Mouse (Mus musculus): ENCODE data around the gene Sncb. TPM values are rescaled to one million over a fixed set of nuclear protein-coding genes. Genes with fewer than 3 reads are reported as not detected.
"Not testable (repeated sequence)": the region's sequence is repeated elsewhere in the genome, so short reads cannot be mapped to it uniquely, and the experiment has no call there.

Sncb gene
- polyA plus RNA-seq, 1 experiment from 2014 or later = 95.2 TPM

DNA sequence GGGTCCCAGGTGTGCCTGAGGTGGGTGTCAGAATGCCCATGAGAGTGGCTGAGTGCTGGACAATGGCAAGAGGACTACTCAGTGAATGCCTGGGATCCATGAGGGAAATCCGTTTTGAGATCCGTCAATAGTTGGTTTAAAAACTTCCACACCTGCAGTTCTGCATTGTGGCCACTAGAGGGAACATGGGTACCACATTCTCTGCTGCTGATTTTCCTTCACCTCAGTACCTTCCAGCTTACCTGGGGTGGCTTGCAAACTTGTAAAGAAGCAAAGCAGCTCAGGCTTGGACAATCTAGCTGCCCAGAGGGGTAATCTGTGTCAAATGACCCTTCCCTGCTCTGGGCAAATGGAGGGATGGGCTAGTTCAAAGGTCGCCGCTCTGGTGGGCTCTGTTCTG, 31.0 kb upstream of the Sncb start:
- no peak for ATAC-seq (ENCODE audit: low FRiP score, low read depth)
- no peak overlapping the region for H3K4me2 ChIP-seq
- 44% methylated on average over 4 of the region's 4 CpGs for WGBS
- H3K27me3 ChIP-seq = no peaks in the 10 kb centered on the region
- no peaks in the 10 kb centered on the region for H3K9me3 ChIP-seq
- no peak overlapping the region for H3K4me3 ChIP-seq
- no peaks in the 10 kb centered on the region for H3K36me3 ChIP-seq
- no peak overlapping the region for H3K27ac ChIP-seq (replicated peaks)
- H3K4me1 ChIP-seq (replicated peaks) = 0 out of 2 replicates have a peak, but pooled peaks cover 2% of the 10 kb centered on the region
- no peak overlapping the region for H3K9ac ChIP-seq

DNA sequence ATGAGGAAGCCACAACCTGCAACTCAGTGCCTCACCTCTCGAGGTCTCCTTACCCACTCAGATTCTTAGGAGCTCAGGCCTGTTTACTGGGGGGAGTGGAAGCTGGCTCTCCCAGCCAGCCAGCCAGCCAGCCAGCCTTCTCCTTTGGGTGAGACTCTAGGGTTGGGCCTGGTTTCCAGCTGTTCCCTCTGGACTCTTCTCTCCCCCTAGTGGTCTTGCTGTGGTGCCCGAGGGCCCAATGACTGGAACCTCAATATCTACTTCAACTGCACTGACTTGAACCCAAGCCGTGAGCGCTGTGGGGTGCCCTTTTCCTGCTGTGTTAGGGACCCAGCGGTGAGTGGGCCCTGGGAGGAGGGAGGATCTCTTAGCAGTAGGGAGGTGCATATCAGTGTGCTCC, 28.4 kb upstream of the Sncb start:
- Histone ChIP-seq H3K27me3 (peaks cover 8% of the 10 kb centered on the region; the same call in 1 of the 2 replicates), H3K9me3 (no peaks in the 10 kb centered on the region), H3K27ac (replicated peaks) (no peak overlapping the region), H3K4me2 (no peak overlapping the region), H3K4me1 (replicated peaks) (peaks cover 6% of the 10 kb centered on the region), H3K4me3 (no peak overlapping the region), H3K9ac (no peak overlapping the region), H3K36me3 (no peaks in the 10 kb centered on the region)
- ATAC-seq (ENCODE audit: low FRiP score, low read depth) = no peak
- 47% methylated on average over 5 of the region's 5 CpGs for WGBS

- 77% methylated on average over 16 of the region's 16 CpGs for WGBS
- no peaks in the 10 kb centered on the region for H3K9me3 ChIP-seq
- ATAC-seq (ENCODE audit: low FRiP score, low read depth) = no peak
- H3K36me3 ChIP-seq = no peaks in the 10 kb centered on the region
- peaks cover 11% of the 10 kb centered on the region for H3K4me1 ChIP-seq (replicated peaks)
- no peak overlapping the region for H3K9ac ChIP-seq
- no peak overlapping the region for H3K4me3 ChIP-seq
- H3K4me2 ChIP-seq = no peak overlapping the region
- H3K27ac ChIP-seq (replicated peaks) = no peak overlapping the region
- H3K27me3 ChIP-seq = peaks cover 8% of the 10 kb centered on the region; the same call in 1 of the 2 replicates
Observed at GRCm38 (mm10) chr13:54794002-54794577, 27.7 kb upstream of the Sncb start.

DNA sequence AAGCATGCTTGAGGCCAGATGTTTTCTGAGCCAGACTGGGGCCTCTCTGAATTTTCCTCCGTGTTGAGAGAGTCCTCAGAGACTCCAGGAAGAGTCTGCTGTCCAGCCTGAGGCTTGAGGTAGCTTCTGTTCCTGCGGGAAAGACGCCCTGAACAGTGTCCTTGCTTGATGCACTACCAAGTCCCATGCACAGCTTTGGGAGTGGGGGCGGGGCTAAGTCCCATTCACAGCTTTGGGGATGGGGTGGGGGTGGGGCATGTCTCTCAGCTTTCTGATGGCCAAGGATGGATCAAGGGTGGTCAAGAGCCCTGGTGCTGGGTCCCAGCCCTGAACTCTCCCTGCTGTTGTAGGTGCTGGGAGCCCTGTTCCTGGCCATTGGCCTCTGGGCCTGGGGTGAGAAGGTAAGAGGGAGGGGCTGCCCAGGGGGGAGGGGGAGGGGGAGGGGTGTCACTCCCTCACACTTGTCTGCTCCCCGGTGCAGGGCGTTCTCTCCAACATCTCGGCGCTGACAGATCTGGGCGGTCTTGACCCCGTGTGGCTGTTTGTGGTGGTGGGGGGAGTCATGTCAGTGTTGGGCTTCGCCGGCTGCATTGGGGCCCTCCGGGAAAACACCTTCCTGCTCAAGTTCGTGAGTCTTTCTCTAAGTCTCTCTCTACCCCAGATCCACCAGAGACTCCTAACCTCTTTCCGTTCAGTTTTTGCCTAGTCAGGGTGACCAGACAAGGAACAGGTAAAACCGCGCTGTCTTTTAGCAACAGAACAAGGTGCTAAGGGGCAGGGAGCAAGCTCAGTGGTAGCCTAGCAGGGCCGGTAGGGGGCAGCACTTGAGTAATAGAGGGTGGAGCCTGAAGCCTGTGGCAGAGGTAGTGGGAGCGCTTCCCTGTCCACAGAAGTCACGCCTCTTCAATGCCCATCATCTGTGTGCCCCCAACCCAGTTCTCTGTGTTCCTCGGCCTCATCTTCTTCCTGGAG, 26.1 kb upstream of the Sncb start:
- no peaks in the 10 kb centered on the region for H3K36me3 ChIP-seq
- peaks cover 16% of the 10 kb centered on the region for H3K4me1 ChIP-seq (replicated peaks)
- H3K27ac ChIP-seq (replicated peaks) = no peak overlapping the region
- ATAC-seq (ENCODE audit: low FRiP score, low read depth) = no peak
- no peak overlapping the region for H3K9ac ChIP-seq
- no peak overlapping the region for H3K4me3 ChIP-seq
- no peak overlapping the region for H3K4me2 ChIP-seq
- peaks cover 8% of the 10 kb centered on the region; the same call in 1 of the 2 replicates for H3K27me3 ChIP-seq
- H3K9me3 ChIP-seq = no peaks in the 10 kb centered on the region
- WGBS = 21% methylated on average over 21 of the region's 21 CpGs

DNA sequence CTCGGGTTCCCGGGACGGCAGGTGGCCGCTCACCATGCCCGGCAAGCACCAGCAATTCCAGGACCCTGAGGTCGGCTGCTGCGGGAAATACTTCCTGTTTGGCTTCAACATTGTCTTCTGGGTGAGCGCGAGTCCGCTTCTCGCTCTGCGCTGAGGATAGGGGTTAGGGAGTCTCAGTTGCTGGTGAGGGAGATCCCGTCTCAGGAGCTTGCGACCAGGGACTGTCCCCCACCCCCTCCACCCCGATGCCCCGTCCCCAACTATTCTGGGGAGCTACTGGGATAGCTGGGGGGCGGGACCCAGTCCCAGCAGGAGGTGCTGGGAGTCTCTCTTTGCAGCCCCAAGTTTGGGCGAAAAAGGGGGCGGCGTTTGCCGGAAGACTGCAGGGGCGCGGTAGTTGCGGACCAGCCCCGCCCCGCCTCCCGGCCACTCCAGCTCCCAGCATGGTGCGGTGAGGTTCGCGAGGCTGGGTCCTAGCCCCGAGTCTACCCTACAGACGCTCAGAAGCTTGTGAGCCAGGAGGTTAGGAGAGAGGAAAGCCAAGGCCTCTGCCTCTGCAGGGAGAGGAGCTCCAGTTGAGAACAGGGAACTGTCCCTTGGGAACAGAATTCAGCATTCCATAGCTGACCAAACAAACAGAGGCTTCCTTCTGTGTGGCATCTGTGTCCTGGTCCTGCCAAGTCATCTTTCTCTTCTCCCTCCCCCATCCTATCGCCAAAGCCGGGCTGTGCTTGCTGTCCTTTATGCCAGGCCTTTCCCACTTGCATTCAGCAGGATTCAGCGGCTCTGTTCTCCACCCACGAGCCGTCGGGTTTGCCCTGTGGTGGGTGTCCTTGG, 23.4 kb upstream of the Sncb start:
- 2% methylated on average over 36 of the region's 38 CpGs for WGBS
- Histone ChIP-seq H3K27ac (replicated peaks) (peak overlapping the region; percentile 42; the same call in 1 of the 2 replicates), H3K36me3 (no peaks in the 10 kb centered on the region)

DNA sequence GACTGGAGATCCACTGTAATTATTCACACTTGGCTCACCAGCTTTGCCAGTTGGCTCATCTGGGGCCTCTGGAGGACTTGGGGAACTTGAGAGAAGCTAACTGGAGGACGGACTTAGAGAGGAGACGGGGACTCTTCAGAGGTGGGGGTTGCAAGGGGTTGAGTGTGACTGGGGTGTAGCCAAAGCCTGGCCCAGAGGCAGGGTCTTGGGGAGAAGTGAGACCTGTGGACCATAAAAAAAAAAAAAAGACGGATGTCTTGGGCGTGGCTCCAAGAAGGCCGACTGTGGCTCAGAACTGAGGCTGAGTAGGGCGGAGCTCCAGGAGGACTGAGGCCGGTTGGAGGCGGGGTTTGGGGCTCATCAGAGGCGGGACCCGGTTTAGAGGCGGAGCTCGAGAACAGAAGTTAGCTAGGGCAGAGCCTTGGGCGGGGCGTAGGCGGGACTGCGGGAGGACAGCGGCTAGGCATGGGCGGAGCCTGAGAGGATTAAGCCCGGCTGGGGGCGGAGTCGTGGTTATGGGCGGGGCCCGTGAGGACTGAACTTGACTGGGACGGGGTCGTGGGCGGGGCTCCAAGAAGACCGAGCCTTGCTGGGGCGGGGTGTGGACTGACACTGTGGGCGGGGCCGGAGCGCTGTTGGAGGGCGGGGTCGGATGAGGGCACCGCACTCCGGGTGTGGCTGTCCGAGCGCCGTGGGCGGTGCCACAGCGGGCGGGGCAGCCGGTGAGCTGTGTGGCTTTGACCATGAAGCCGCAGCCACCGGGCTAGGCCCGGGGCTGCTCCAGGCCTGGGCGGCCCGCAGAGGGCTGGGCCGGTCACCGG, 22.6 kb upstream of the Sncb start, which contains the start of gene Tspan17:
Tspan17 (plus strand) TSS at position 638 of the 821 bp plus-strand sequence.
- Histone ChIP-seq H3K9ac (peak within 1 kb of the TSS; percentile 54), H3K4me1 (replicated peaks) (peaks cover 16% of the 10 kb centered on the region), H3K4me2 (peak within 1 kb of the TSS; percentile 94), H3K27me3 (peaks cover 8% of the 10 kb centered on the region; the same call in 1 of the 2 replicates), H3K9me3 (no peaks in the 10 kb centered on the region), H3K36me3 (no peaks in the 10 kb centered on the region), H3K27ac (replicated peaks) (peak within 1 kb of the TSS; percentile 42; the same call in 1 of the 2 replicates), H3K4me3 (peak within 1 kb of the TSS; percentile 57)
- WGBS = 2% methylated on average over 49 of the region's 49 CpGs
- ATAC-seq (ENCODE audit: low FRiP score, low read depth) = peak; percentile 88

More for the DNA sequence above, 23.4 kb upstream of the Sncb start:
- Histone ChIP-seq H3K9me3 (no peaks in the 10 kb centered on the region), H3K4me1 (replicated peaks) (peaks cover 16% of the 10 kb centered on the region), H3K4me3 (peak overlapping the region; percentile 57), H3K9ac (peak overlapping the region; percentile 54), H3K27me3 (peaks cover 8% of the 10 kb centered on the region; the same call in 1 of the 2 replicates), H3K4me2 (peak overlapping the region; percentile 94)
- peak; percentile 52 for ATAC-seq (ENCODE audit: low FRiP score, low read depth)

DNA sequence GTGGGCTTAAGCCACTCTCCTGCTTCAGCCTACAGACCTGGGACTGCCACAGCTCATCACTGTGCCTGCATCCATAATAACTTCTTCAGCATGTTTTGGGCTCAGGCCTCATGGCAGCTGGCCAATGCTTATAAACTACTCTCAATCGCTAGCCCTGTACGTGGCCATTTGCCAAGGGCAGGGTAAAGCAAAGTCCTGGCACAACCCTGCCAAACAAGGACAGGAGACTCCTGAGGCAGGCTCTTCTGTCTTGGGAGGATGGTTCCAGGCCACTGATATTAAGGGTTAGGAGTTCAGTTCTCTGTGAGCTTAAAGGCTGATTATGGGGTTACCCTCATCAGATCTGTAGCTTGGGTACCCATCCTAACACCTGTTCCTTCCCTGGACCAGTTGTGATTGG, 21.2 kb upstream of the Sncb start:
- WGBS = 53% methylated on average over 2 of the region's 2 CpGs

DNA sequence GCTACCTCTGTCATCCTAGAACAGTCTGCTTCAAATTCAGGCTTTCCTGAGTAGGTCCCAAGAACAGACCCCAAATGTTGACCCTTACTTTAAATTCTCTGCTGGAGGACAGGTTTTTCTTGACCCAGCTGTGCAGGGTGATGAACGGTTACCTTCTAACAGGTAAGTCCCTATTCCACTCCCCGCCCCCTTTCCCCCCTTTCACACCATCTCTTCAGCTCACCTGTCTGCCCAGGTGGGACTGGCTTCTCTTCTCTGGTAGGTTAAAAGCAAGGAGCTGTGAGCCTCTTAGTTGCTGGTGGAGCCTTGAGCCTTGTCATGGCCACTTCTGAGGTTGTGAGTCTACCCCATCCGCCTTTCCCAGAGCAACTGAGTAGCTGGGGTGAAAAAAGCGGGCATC, 17.3 kb upstream of the Sncb start, which contains the start of gene Eif4e1b:
Eif4e1b (plus strand) TSS at position 301 of the 400 bp plus-strand sequence.
- 92% methylated on average over 4 of the region's 4 CpGs for WGBS

More for the DNA sequence above, 21.2 kb upstream of the Sncb start:
- not testable (repeated sequence) for H3K27ac ChIP-seq (replicated peaks); H3K4me3 ChIP-seq; H3K9me3 ChIP-seq; H3K4me2 ChIP-seq; H3K36me3 ChIP-seq; H3K9ac ChIP-seq; H3K27me3 ChIP-seq; ATAC-seq (ENCODE audit: low FRiP score, low read depth)
- peaks cover 16% of the 10 kb centered on the region for H3K4me1 ChIP-seq (replicated peaks)

DNA sequence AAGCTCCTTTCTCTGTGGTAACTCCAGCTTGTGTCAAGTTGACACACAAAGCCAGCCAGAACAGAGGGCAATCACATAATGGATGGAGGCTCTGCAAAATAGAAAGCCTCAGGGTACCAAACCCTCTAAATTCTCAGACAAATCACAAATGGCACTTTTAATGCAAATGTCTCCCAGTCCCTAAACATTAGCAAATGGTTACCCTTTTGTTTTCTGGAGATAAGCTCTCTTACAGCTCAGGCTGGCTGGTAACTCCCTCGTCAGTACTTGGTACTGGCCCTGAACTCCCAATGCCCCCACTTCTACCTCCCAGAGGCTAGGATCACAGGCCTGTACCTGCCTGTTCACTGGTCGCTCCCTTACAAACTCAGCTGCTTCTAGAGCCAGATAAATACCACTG, 16.8 kb upstream of the Sncb start:
- H3K27me3 ChIP-seq = no peaks in the 10 kb centered on the region
- no peaks in the 10 kb centered on the region for H3K9me3 ChIP-seq
- peaks cover 5% of the 10 kb centered on the region for H3K4me1 ChIP-seq (replicated peaks)
- ATAC-seq (ENCODE audit: low FRiP score, low read depth) = no peak
- H3K4me2 ChIP-seq = no peak overlapping the region
- no peak overlapping the region for H3K27ac ChIP-seq (replicated peaks)
- no peak overlapping the region for H3K4me3 ChIP-seq
- WGBS = 48% methylated on average over 2 of the region's 2 CpGs
- H3K9ac ChIP-seq = no peak overlapping the region
- H3K36me3 ChIP-seq = no peaks in the 10 kb centered on the region

More for the DNA sequence above, 17.3 kb upstream of the Sncb start, which contains the start of gene Eif4e1b:
- no peak within 1 kb of the TSS for H3K9ac ChIP-seq
- no peaks in the 10 kb centered on the region for H3K9me3 ChIP-seq
- H3K27me3 ChIP-seq = no peaks in the 10 kb centered on the region
- H3K4me3 ChIP-seq = no peak within 1 kb of the TSS
- H3K36me3 ChIP-seq = no peaks in the 10 kb centered on the region
- peaks cover 6% of the 10 kb centered on the region for H3K4me1 ChIP-seq (replicated peaks)
- no peak within 1 kb of the TSS for H3K27ac ChIP-seq (replicated peaks)
- H3K4me2 ChIP-seq = no peak within 1 kb of the TSS
- no peak for ATAC-seq (ENCODE audit: low FRiP score, low read depth)

- no peak overlapping the region for H3K9ac ChIP-seq
- H3K4me1 ChIP-seq (replicated peaks) = peaks cover 5% of the 10 kb centered on the region
- H3K27me3 ChIP-seq = no peaks in the 10 kb centered on the region
- no peaks in the 10 kb centered on the region for H3K9me3 ChIP-seq
- no peaks in the 10 kb centered on the region for H3K36me3 ChIP-seq
- no peak overlapping the region; the same call in 1 of the 2 replicates for H3K27ac ChIP-seq (replicated peaks)
- no peak overlapping the region for H3K4me2 ChIP-seq
- ATAC-seq (ENCODE audit: low FRiP score, low read depth) = no peak
- no peak overlapping the region for H3K4me3 ChIP-seq
- 82% methylated on average over 3 of the region's 3 CpGs for WGBS
Observed at GRCm38 (mm10) chr13:54781086-54781485, 14.7 kb upstream of the Sncb start.

- no peaks in the 10 kb centered on the region for H3K36me3 ChIP-seq
- no peaks in the 10 kb centered on the region for H3K27me3 ChIP-seq
- WGBS = 57% methylated on average over 3 of the region's 3 CpGs
- ATAC-seq (ENCODE audit: low FRiP score, low read depth) = peak; percentile 66; the same call in 1 of the 2 replicates
- no peak overlapping the region; the same call in 1 of the 2 replicates for H3K27ac ChIP-seq (replicated peaks)
- H3K4me1 ChIP-seq (replicated peaks) = peaks cover 5% of the 10 kb centered on the region
- no peak overlapping the region for H3K9ac ChIP-seq
- no peak overlapping the region for H3K4me2 ChIP-seq
- no peak overlapping the region for H3K4me3 ChIP-seq
- no peaks in the 10 kb centered on the region for H3K9me3 ChIP-seq
Observed at GRCm38 (mm10) chr13:54780592-54780991, 14.2 kb upstream of the Sncb start.

All from hindbrain, embryonic 15.5 days (tissue).